In the genomic region with DNA sequence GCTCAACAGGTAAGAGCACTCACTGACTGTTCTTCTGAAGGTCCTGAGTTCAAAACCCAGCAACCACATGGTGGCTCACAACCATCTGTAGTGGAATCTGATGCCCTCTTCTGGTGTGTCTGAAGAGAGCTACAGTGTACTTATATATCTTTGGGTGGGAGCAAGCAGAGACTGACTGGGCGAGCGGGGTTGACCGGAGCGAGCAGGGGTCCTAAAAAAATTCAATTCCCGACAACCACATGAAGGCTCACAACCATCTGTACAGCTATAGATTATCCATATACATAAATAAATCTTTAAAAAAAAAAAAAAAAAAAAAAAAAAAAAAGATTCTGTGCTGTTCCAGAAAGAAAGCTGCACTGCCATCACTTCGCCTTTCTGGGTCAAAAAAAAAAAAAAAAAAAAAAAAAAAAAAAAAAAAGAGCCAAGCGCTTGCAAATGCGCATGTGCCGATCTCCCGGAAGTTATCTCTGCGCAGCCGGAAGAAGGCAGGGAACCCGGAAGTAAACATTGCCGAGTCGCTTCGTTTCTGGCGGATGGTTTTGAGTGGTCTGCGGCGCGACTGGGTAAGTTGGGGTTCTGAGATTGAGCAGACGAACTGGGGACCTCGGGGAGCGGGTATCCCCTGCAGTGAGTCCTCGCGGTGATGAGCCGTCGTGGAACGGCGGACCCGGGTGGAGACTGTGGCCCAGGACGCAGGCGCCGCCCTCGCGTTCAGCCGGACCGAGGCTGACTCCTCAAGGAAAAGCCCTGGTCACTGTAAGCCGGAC, we compare ENCODE assay signal across 8 mouse cellular contexts. TPM values are rescaled to one million over a fixed set of nuclear protein-coding genes. Genes with fewer than 3 reads are reported as not detected.
DNase-seq lines count a peak whose midpoint lies in the region; ATAC-seq and TF ChIP-seq lines count a peak whose summit lies in the region.

A gene (plus strand): TSS at position 491 of the 770 bp plus-strand sequence.

- peak; percentile 87 for DNase-seq in NIH3T3 (ENCODE audit: low read depth)
- DNase-seq in cerebellum, adult 2 months, result peak; percentile 76 to 78
- peak; percentile 89 for DNase-seq in forebrain, postnatal 0 days
- peak; percentile 76 for DNase-seq in heart, postnatal 4 days
- DNase-seq in layer of hippocampus, adult 8-10 months (ENCODE audit: low spot score in 2 of 2), result peak; percentile 40 to 58
- DNase-seq in lung, postnatal 10 days, result peak; percentile 84
- DNase-seq in ovary, postnatal 36 days (ENCODE audit: low spot score), result peak; percentile 68
- peak; percentile 78 for DNase-seq in thymus, postnatal 14 days

- peak within 1 kb of the TSS; percentile 85 for H3K9ac ChIP-seq in forebrain, postnatal 0 days

- WGBS in cerebellum, adult 2 months, result 5% methylated on average over 38 of the region's 38 CpGs
- 9% methylated on average over 38 of the region's 38 CpGs for WGBS in forebrain, postnatal 0 days

- 0 out of 2 replicates have a peak within 1 kb of the TSS, but pooled peaks have one; percentile 66 for H3K27ac ChIP-seq in cerebellum, adult 2 months (ENCODE audit: insufficient read depth, low read length)
- H3K27ac ChIP-seq in forebrain, postnatal 0 days (ENCODE audit: low read depth, low read length), result peak within 1 kb of the TSS; percentile 73

- H3K9me3 ChIP-seq in forebrain, postnatal 0 days (ENCODE audit: low read length), result no peaks in the 10 kb centered on the region

- peak; percentile 59; the same call in 1 of the 2 replicates for TF ChIP-seq POLR2A in cerebellum, adult 2 months (IDR thresholded peaks at IDR 0.05; ENCODE audit: borderline replicate concordance, insufficient read depth, low read length)

- ATAC-seq in forebrain, postnatal 0 days, result peak; percentile 95

- H3K4me3 ChIP-seq in cerebellum, adult 2 months (replicated peaks; ENCODE audit: insufficient read depth, low read depth, low read length), result peak within 1 kb of the TSS; percentile 89
- H3K4me3 ChIP-seq in forebrain, postnatal 0 days (ENCODE audit: low read depth, low read length), result peak within 1 kb of the TSS; percentile 82

- no peaks in the 10 kb centered on the region for H3K4me1 ChIP-seq in cerebellum, adult 2 months (ENCODE audit: control insufficient read depth, insufficient read depth, low read length)
- peaks cover 6% of the 10 kb centered on the region; the same call in 1 of the 2 replicates for H3K4me1 ChIP-seq in forebrain, postnatal 0 days (ENCODE audit: insufficient read depth)

- H3K4me2 ChIP-seq in forebrain, postnatal 0 days (ENCODE audit: low read depth), result peak within 1 kb of the TSS; percentile 63

- no peak for TF ChIP-seq CTCF in cerebellum, adult 2 months (IDR thresholded peaks at IDR 0.05; ENCODE audit: borderline replicate concordance, insufficient read depth, low read depth, low read length)
- TF ChIP-seq CTCF in forebrain, postnatal 0 days (IDR thresholded peaks at IDR 0.05; ENCODE audit: low read depth), result peak; percentile 30; the same call in 1 of the 2 replicates

- no peaks in the 10 kb centered on the region for H3K27me3 ChIP-seq in cerebellum, adult 2 months (ENCODE audit: control insufficient read depth, insufficient read depth, low read length)
- no peaks in the 10 kb centered on the region for H3K27me3 ChIP-seq in forebrain, postnatal 0 days (ENCODE audit: insufficient read depth, low read length)

- peaks cover 11% of the 10 kb centered on the region; the same call in 1 of the 2 replicates for H3K36me3 ChIP-seq in forebrain, postnatal 0 days (ENCODE audit: insufficient read depth)

RNA-seq across cellular contexts. Expression of the gene that starts here (rescaled TPM):
- 27.0 and 28.5 TPM in 2 replicates for polyA plus RNA-seq in cerebellum, adult 2 months (2012; rRNA removed)
- total RNA-seq in forebrain, postnatal 0 days (2014; rRNA removed), result 29.5 and 35.7 TPM in 2 replicates
- 56.0 and 59.1 TPM in 2 replicates for polyA plus RNA-seq in forebrain, postnatal 0 days (2015; fragmentation: Nextera tagmentation; extraction: Ambion mirVana)
- total RNA-seq in heart, postnatal 4 days (2021), result 10 to 100 TPM; 25.8 to 28.6 TPM
- 10 to 100 TPM; 42.3 to 55.9 (median 51.1) TPM for total RNA-seq in layer of hippocampus, adult 8-10 months (2022)

Comparison
In these comparisons a context has a peak if more than half of its experiments do, and no peak if none do; other contexts are left out.
1. Peak in every context shown above with its lines: DNase-seq, ATAC-seq, H3K4me3 ChIP-seq and H3K27ac ChIP-seq.